Mouse (Mus musculus) CH12.LX (cell line): ENCODE data around the gene Sufu. TPM values are rescaled to one million over a fixed set of nuclear protein-coding genes. Genes with fewer than 3 reads are reported as not detected.

Experiments used
- DNase-seq: peaks from one replicate; pipeline ENCODE4 v3.0.0-alpha.2; 2013; ENCODE audit errors: extremely low read depth
- H3K27ac ChIP-seq: 2 replicates; pipeline ENCODE4 v1.5.1; 2012; ENCODE audit warnings: low read depth, mild to moderate bottlenecking, control low read depth, moderate library complexity; ENCODE audit not compliant: insufficient read depth
- H3K27me3 ChIP-seq: replicated peaks from 2 replicates; pipeline ENCODE3; 2012; ENCODE audit warnings: inconsistent platforms
- H3K36me3 ChIP-seq, 2 experiments: replicated peaks in 1 of 2; 2 replicates each; pipeline versions ENCODE3 to v1.6.1; 2012; ENCODE audit warnings: inconsistent platforms in 1 of 2, low read length in 1 of 2, mild to moderate bottlenecking in 1 of 2, mixed read lengths in 1 of 2, moderate library complexity in 1 of 2; ENCODE audit not compliant: control insufficient read depth in 1 of 2, insufficient read depth in 1 of 2
- H3K4me1 ChIP-seq, 2 experiments: 2 replicates each; pipeline ENCODE4 v1.6.1; 2012; ENCODE audit warnings: inconsistent platforms in 1 of 2, moderate library complexity in 1 of 2; ENCODE audit not compliant: insufficient read depth in 2 of 2, control insufficient read depth in 1 of 2
- H3K4me2 ChIP-seq: 2 replicates; pipeline ENCODE4 v1.6.1; 2012; ENCODE audit warnings: low read depth, mild to moderate bottlenecking, control low read depth; ENCODE audit not compliant: poor library complexity, insufficient read depth, severe bottlenecking
- H3K4me3 ChIP-seq, 3 experiments: fragments of 150-350 bp in 1 of 3; sonication (generic) in 1 of 3; replicated peaks in 1 of 3; 2 replicates each; pipeline versions ENCODE3 to v1.5.1; 2011 to 2012; ENCODE audit warnings: low read depth in 2 of 3, low read length in 2 of 3, mild to moderate bottlenecking in 2 of 3, moderate library complexity in 2 of 3, control low read depth in 1 of 3, improper control_type of control experiment in 1 of 3, inconsistent platforms in 1 of 3, mixed read lengths in 1 of 3; ENCODE audit not compliant: poor library complexity in 1 of 3
- H3K79me2 ChIP-seq: replicated peaks from 2 replicates; pipeline ENCODE4 v1.6.1; 2012; ENCODE audit warnings: mild to moderate bottlenecking, moderate library complexity; ENCODE audit not compliant: control insufficient read depth, poor library complexity, insufficient read depth, severe bottlenecking; ENCODE audit errors: extremely low read depth
- H3K9ac ChIP-seq: 2 replicates; pipeline ENCODE4 v1.6.1; 2012; ENCODE audit warnings: low read depth, mild to moderate bottlenecking, control low read depth, moderate library complexity; ENCODE audit not compliant: insufficient read depth
- H3K9me3 ChIP-seq: replicated peaks from 2 replicates; pipeline ENCODE3; 2012; ENCODE audit warnings: low read length, inconsistent platforms, mixed read lengths
- BHLHE40 ChIP-seq: IDR thresholded peaks from 2 replicates; pipeline ENCODE4 v1.6.1; 2011; ENCODE audit warnings: mild to moderate bottlenecking, low read depth, low read length, improper control_type of control experiment
- CHD2 ChIP-seq: IDR thresholded peaks from 2 replicates; pipeline ENCODE4 v1.6.1; 2011; ENCODE audit warnings: low read length, improper control_type of control experiment
- EP300 ChIP-seq: IDR thresholded peaks from 2 replicates; pipeline ENCODE4 v1.6.1; 2011; ENCODE audit warnings: low read length, improper control_type of control experiment
- ETS1 ChIP-seq: conservative IDR thresholded peaks from 2 replicates; pipeline ENCODE4 v1.6.1; 2012; ENCODE audit warnings: low read depth, mild to moderate bottlenecking, inconsistent platforms, low read length, improper control_type of control experiment, moderate library complexity
- HCFC1 ChIP-seq: IDR thresholded peaks from 2 replicates; pipeline ENCODE4 v1.6.1; 2012; ENCODE audit warnings: low read depth, mild to moderate bottlenecking, inconsistent platforms, low read length, improper control_type of control experiment
- KAT2A ChIP-seq: IDR thresholded peaks from 2 replicates; pipeline ENCODE4 v1.6.1; 2012; ENCODE audit warnings: low read length, improper control_type of control experiment, inconsistent platforms; ENCODE audit not compliant: insufficient replicate concordance
- MAX ChIP-seq: IDR thresholded peaks from 2 replicates; pipeline ENCODE4 v1.6.1; 2011; ENCODE audit warnings: low read length, improper control_type of control experiment
- MAZ ChIP-seq: IDR thresholded peaks from 2 replicates; pipeline ENCODE4 v1.6.1; 2012; ENCODE audit warnings: low read depth, mild to moderate bottlenecking, inconsistent platforms, low read length, improper control_type of control experiment, moderate library complexity
- MEF2A ChIP-seq: IDR thresholded peaks from 2 replicates; pipeline ENCODE4 v1.6.1; 2014; ENCODE audit warnings: low read depth, mild to moderate bottlenecking, inconsistent platforms, low read length, improper control_type of control experiment, borderline replicate concordance
- NELFE ChIP-seq: IDR thresholded peaks from 2 replicates; pipeline ENCODE4 v1.6.1; 2011; ENCODE audit warnings: low read depth, low read length, improper control_type of control experiment
- PAX5 ChIP-seq: IDR thresholded peaks from 2 replicates; pipeline ENCODE4 v1.6.1; 2012; ENCODE audit warnings: low read length, inconsistent platforms, mixed read lengths
- POLR2A ChIP-seq: IDR thresholded peaks from 2 replicates; pipeline ENCODE4 v1.6.1; 2011; ENCODE audit warnings: low read depth, mild to moderate bottlenecking, improper control_type of control experiment, low read length
- RAD21 ChIP-seq: IDR thresholded peaks from 2 replicates; pipeline ENCODE4 v1.6.1; 2011; ENCODE audit warnings: low read depth, mild to moderate bottlenecking, low read length, improper control_type of control experiment, moderate library complexity
- RCOR1 ChIP-seq: conservative IDR thresholded peaks from 2 replicates; pipeline ENCODE4 v1.6.1; 2012; ENCODE audit warnings: low read depth, mild to moderate bottlenecking, inconsistent platforms, low read length, improper control_type of control experiment
- SIN3A ChIP-seq: IDR thresholded peaks from 2 replicates; pipeline ENCODE4 v1.6.1; 2012; ENCODE audit warnings: low read length, improper control_type of control experiment, inconsistent platforms
- TBP ChIP-seq: conservative IDR thresholded peaks from 2 replicates; pipeline ENCODE4 v1.6.1; 2011; ENCODE audit warnings: low read depth, low read length, improper control_type of control experiment
- TCF12 ChIP-seq: IDR thresholded peaks from 2 replicates; pipeline ENCODE4 v1.6.1; 2014; ENCODE audit warnings: low read depth, mild to moderate bottlenecking, inconsistent platforms, low read length, improper control_type of control experiment
- UBTF ChIP-seq: IDR thresholded peaks from 2 replicates; pipeline ENCODE4 v1.6.1; 2012; ENCODE audit warnings: low read depth, mild to moderate bottlenecking, inconsistent platforms, low read length, improper control_type of control experiment, moderate library complexity
- ZC3H11A ChIP-seq: IDR thresholded peaks from 2 replicates; pipeline ENCODE4 v1.6.1; 2012; ENCODE audit warnings: low read depth, mild to moderate bottlenecking, inconsistent platforms, low read length, improper control_type of control experiment
- ZKSCAN1 ChIP-seq: IDR thresholded peaks from 2 replicates; pipeline ENCODE4 v1.6.1; 2012; ENCODE audit warnings: low read depth, inconsistent platforms, low read length, improper control_type of control experiment, borderline replicate concordance
- ZNF384 ChIP-seq: IDR thresholded peaks from 2 replicates; pipeline ENCODE4 v1.6.1; 2012; ENCODE audit warnings: low read depth, low read length, improper control_type of control experiment, inconsistent platforms
- dilution Hi-C: fragments of 300-500 bp; cut with MboI; formaldehyde crosslinking; loops from 2 replicates; pipeline ENCODE4 v1.14.3; 2020; ENCODE audit warnings: low sequenced_read_pairs; ENCODE audit not compliant: extremely low pct_unique_long_range_greater_than_20kb, extremely low pct_ligation_motif_present
- in situ Hi-C: fragments of 300-500 bp; cut with MboI; formaldehyde crosslinking; loops from 3 replicates; pipeline ENCODE4 v1.14.3; 2019; ENCODE audit warnings: low sequenced_read_pairs, low pct_ligation_motif_present, low pct_unique_long_range_greater_than_20kb, mixed read lengths
- polyA plus RNA-seq: library from polyadenylated mRNA; unstranded; fragments of >175 nt; gene quantifications from 2 replicates; pipeline ENCODE4 v1.2.1, GENCODE M21; 2012; ENCODE audit warnings: low read depth; ENCODE audit not compliant: insufficient read length
- total RNA-seq, 2 experiments: library from RNA; depleted of rRNA; stranded (reverse); fragments of 300-350 nt in 1 of 2; fragments of >200 nt in 1 of 2; gene quantifications; 2 replicates each; pipeline ENCODE4 v1.2.3; 2012 to 2014

The Sufu gene
- total and polyA plus RNA-seq, 3 experiments, result 3.6 to 22.6 (median 9.8) TPM

DNA sequence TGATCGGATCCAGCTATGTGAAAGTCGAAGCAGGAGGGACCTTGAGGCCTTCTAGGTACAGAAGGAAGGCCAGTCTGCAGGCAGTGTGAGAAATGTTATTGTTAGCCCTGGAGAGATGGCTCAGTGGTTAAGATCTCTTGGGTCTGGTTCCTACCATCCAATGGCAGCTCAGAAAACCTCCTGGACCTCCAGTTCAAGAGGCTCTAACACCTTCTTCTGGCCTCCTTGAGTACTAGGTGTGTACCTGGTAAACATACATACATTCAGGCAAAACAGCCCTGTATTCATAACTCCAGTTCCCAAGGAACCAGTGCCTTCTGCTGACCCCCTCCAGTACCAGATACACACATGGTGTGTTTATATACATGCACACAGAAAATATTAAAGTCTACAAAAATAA, 17.3 kb downstream of the Sufu start:
- DNase-seq, result no peak
- H3K9ac ChIP-seq, result no peak overlapping the region
- no peaks in the 10 kb centered on the region for H3K9me3 ChIP-seq
- H3K79me2 ChIP-seq, result no peaks in the 10 kb centered on the region
- H3K4me3 ChIP-seq, result no peak overlapping the region
- peaks cover 0 to 73% of the 10 kb centered on the region in 2 experiments for H3K36me3 ChIP-seq
- H3K4me1 ChIP-seq, result peaks cover 0 to 2% of the 10 kb centered on the region in 2 experiments; a peak in 2 of 4 replicates
- TF ChIP-seq TCF12, result no peak
- no peak for TF ChIP-seq MEF2A
- TF ChIP-seq SIN3A, result no peak
- TF ChIP-seq RCOR1, result no peak
- no peak for TF ChIP-seq PAX5
- no peak for TF ChIP-seq ZKSCAN1
- TF ChIP-seq HCFC1, result no peak
- no peak for TF ChIP-seq MAX
- TF ChIP-seq UBTF, result no peak
- no peak for TF ChIP-seq EP300
- TF ChIP-seq ZC3H11A, result no peak
- TF ChIP-seq BHLHE40, result no peak
- TF ChIP-seq RAD21, result no peak
- no peak for TF ChIP-seq KAT2A
- no peak for TF ChIP-seq TBP
- TF ChIP-seq CHD2, result no peak
- TF ChIP-seq POLR2A, result no peak
- TF ChIP-seq MAZ, result no peak
- TF ChIP-seq ZNF384, result no peak
- no peak for TF ChIP-seq ETS1
- dilution Hi-C loops, result no loop called here
- in situ Hi-C loops, result no loop called here
- no peak overlapping the region for H3K4me2 ChIP-seq
- H3K27me3 ChIP-seq, result no peaks in the 10 kb centered on the region
- H3K27ac ChIP-seq, result no peak overlapping the region

DNA sequence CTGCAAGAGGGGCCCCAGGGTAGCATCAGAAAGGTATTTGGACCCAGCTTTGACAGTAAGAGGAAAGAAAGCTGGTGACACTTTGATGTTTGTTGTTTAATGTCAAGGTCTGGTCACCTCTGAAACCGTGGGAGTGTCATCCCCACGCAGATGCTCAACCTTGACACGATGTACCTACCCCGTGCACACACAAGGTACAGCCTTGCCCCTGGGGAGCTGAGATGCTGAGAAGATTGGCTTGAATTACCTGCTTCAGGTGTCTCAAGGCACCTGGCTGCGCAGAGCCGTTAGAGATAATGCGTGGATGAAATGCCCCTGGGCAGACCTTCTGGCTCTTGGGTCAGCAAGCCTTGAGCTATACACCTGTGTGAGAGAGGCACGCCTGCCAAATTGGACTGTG, 17.8 kb downstream of the Sufu start:
- Histone ChIP-seq H3K9ac (no peak overlapping the region), H3K9me3 (no peaks in the 10 kb centered on the region), H3K4me1 (no peaks in the 10 kb centered on the region; a peak in 1 of 4 replicates), H3K79me2 (no peaks in the 10 kb centered on the region), H3K4me3 (no peak overlapping the region), H3K4me2 (no peak overlapping the region), H3K27me3 (no peaks in the 10 kb centered on the region), H3K36me3 (peaks cover 0 to 67% of the 10 kb centered on the region in 2 experiments), H3K27ac (no peak overlapping the region)
- no peak for TF ChIP-seq NELFE
- TF ChIP-seq MAX, result no peak
- no peak for TF ChIP-seq BHLHE40
- TF ChIP-seq RAD21, result no peak
- TF ChIP-seq TCF12, result no peak
- DNase-seq, result no peak
- in situ Hi-C loops, result no loop called here
- dilution Hi-C loops, result no loop called here
